ENCODE assay signal across 19 mouse cellular contexts in genomic region chr4:127598610-127599009, GRCm38 (mm10).
"Had no signal": no experiment of that assay in that cellular context is flagged by ENCODE, and none has a peak within 500 bp of the region (broad histone marks: within the 10 kb centered on the region; RNA-seq: fewer than 3 reads in every experiment).

No protein-coding gene starts in this region.

- H3K36me3 ChIP-seq: limb, embryonic 10.5 days; limb, embryonic 13.5 days; liver, embryonic 12.5 days; liver, embryonic 15.5 days; midbrain, embryonic 10.5 days; neural tube, embryonic 12.5 days; neural tube, embryonic 15.5 days had no signal

- H3K4me3 ChIP-seq: layer of hippocampus, adult 2 months; limb, embryonic 10.5 days; limb, embryonic 13.5 days; liver, embryonic 12.5 days; liver, embryonic 15.5 days; megakaryocyte, embryonic 14.5 days; midbrain, embryonic 10.5 days; neural tube, embryonic 12.5 days; neural tube, embryonic 15.5 days had no signal

- H3K4me1 ChIP-seq: limb, embryonic 10.5 days; limb, embryonic 13.5 days; liver, embryonic 12.5 days; liver, embryonic 15.5 days; megakaryocyte, embryonic 14.5 days; neural tube, embryonic 12.5 days had no signal

- H3K9ac ChIP-seq: limb, embryonic 13.5 days; liver, embryonic 12.5 days; liver, embryonic 15.5 days; neural tube, embryonic 12.5 days; neural tube, embryonic 15.5 days had no signal

- H3K27me3 ChIP-seq: limb, embryonic 13.5 days; liver, embryonic 12.5 days; liver, embryonic 15.5 days; megakaryocyte, embryonic 14.5 days; neural tube, embryonic 12.5 days; neural tube, embryonic 15.5 days had no signal

- ATAC-seq: inflammation-experienced regulatory T-cells, adult 6 months; intestine, embryonic 16.5 days; liver, embryonic 12.5 days had no signal

- H3K4me2 ChIP-seq: limb, embryonic 13.5 days; liver, embryonic 12.5 days; liver, embryonic 15.5 days; neural tube, embryonic 12.5 days; neural tube, embryonic 15.5 days had no signal

- H3K27ac ChIP-seq: layer of hippocampus, adult 2 months; limb, embryonic 10.5 days; limb, embryonic 13.5 days; liver, embryonic 12.5 days; liver, embryonic 15.5 days; midbrain, embryonic 10.5 days; neural tube, embryonic 12.5 days; neural tube, embryonic 15.5 days had no signal

- H3K9me3 ChIP-seq: limb, embryonic 10.5 days; limb, embryonic 13.5 days; liver, embryonic 12.5 days; liver, embryonic 15.5 days; midbrain, embryonic 10.5 days; neural tube, embryonic 12.5 days; neural tube, embryonic 15.5 days had no signal

- DNase-seq: kidney, adult 2 months; kidney, postnatal 25 days; layer of hippocampus, adult 9-11 months; liver; lung, adult 18-20 months; lung, postnatal 36 days; midbrain, embryonic 14.5 days; thymus, postnatal 25 days had no signal
